Comparison of ENCODE assay signal across 15 mouse cellular contexts in genomic region chr1:132364388-132364787, GRCm38 (mm10). TPM values are rescaled to one million over a fixed set of nuclear protein-coding genes. Genes with fewer than 3 reads are reported as not detected.
DNase-seq lines count a peak whose midpoint lies in the region; ATAC-seq and TF ChIP-seq lines count a peak whose summit lies in the region.
"Had no signal": no experiment of that assay in that cellular context is flagged by ENCODE, and none has a peak within 500 bp of the region (broad histone marks: within the 10 kb centered on the region; RNA-seq: fewer than 3 reads in every experiment).

No protein-coding gene starts in this region.

- no peak overlapping the region for H3K4me2 ChIP-seq in hindbrain, postnatal 0 days (ENCODE audit: low read depth, low read length)
- H3K4me2 ChIP-seq in hindbrain, embryonic 12.5 days (replicated peaks): no peak overlapping the region
- H3K4me2 ChIP-seq: lung, embryonic 14.5 days; neural tube, embryonic 12.5 days had no signal

- no peak overlapping the region for H3K4me3 ChIP-seq in hindbrain, postnatal 0 days (ENCODE audit: low read length)
- H3K4me3 ChIP-seq in hindbrain, embryonic 12.5 days: no peak overlapping the region
- H3K4me3 ChIP-seq: forebrain, embryonic 10.5 days; midbrain, embryonic 10.5 days; neural tube, embryonic 12.5 days had no signal

- H3K27ac ChIP-seq in hindbrain, postnatal 0 days: peak overlapping the region; percentile 26; the same call in 1 of the 2 replicates
- no peak overlapping the region for H3K27ac ChIP-seq in hindbrain, embryonic 12.5 days
- H3K27ac ChIP-seq: forebrain, embryonic 10.5 days; neural tube, embryonic 12.5 days; stomach, postnatal 0 days had no signal

- peaks cover 11% of the 10 kb centered on the region; the same call in 1 of the 2 replicates for H3K4me1 ChIP-seq in hindbrain, postnatal 0 days (ENCODE audit: insufficient read depth, low read length)
- peaks cover 17% of the 10 kb centered on the region for H3K4me1 ChIP-seq in hindbrain, embryonic 12.5 days

- H3K9ac ChIP-seq in hindbrain, postnatal 0 days (replicated peaks; ENCODE audit: low read length): no peak overlapping the region
- no peak overlapping the region for H3K9ac ChIP-seq in hindbrain, embryonic 12.5 days
- H3K9ac ChIP-seq: lung, embryonic 14.5 days; neural tube, embryonic 12.5 days had no signal

- H3K36me3 ChIP-seq in hindbrain, postnatal 0 days (ENCODE audit: insufficient read depth, low read length): peaks cover 19% of the 10 kb centered on the region
- H3K36me3 ChIP-seq in hindbrain, embryonic 12.5 days: peaks cover 28% of the 10 kb centered on the region

- H3K9me3 ChIP-seq in hindbrain, postnatal 0 days (ENCODE audit: low read length): no peaks in the 10 kb centered on the region
- H3K9me3 ChIP-seq in hindbrain, embryonic 12.5 days (replicated peaks): no peaks in the 10 kb centered on the region
- H3K9me3 ChIP-seq: forebrain, embryonic 10.5 days; midbrain, embryonic 10.5 days; neural tube, embryonic 12.5 days had no signal

- no peak for ATAC-seq in hindbrain, postnatal 0 days
- ATAC-seq in hindbrain, embryonic 12.5 days (ENCODE audit: low FRiP score): no peak

- H3K27me3 ChIP-seq in hindbrain, postnatal 0 days (ENCODE audit: insufficient read depth, low read length): no peaks in the 10 kb centered on the region
- H3K27me3 ChIP-seq in hindbrain, embryonic 12.5 days: no peaks in the 10 kb centered on the region
- H3K27me3 ChIP-seq: neural tube, embryonic 12.5 days had no signal

- TF ChIP-seq CTCF in hindbrain, postnatal 0 days (IDR thresholded peaks at IDR 0.05; ENCODE audit: low read depth): no peak

- 63% methylated on average over 3 of the region's 3 CpGs for WGBS in hindbrain, postnatal 0 days
- 92% methylated on average over 3 of the region's 3 CpGs for WGBS in hindbrain, embryonic 12.5 days

- DNase-seq in cerebellum, adult 11-12 months: peak; percentile 45
- no peak for DNase-seq in cerebellum, adult 8-10 months
- DNase-seq in hindbrain, postnatal 0 days (ENCODE audit: low spot score): no peak
- DNase-seq in 3134 (ENCODE audit: extremely low read depth, insufficient read length, low spot score) (peak; percentile 36), liver (peak; percentile 32)
- no peak for DNase-seq in thymus, postnatal 10 days (ENCODE audit: low spot score in 2 of 2)
- no peak for DNase-seq in gastrocnemius, postnatal 25 days
- DNase-seq: heart, postnatal 4 days; kidney, adult 2 months; lung, embryonic 14.5 days had no signal

RNA-seq across cellular contexts. Expression of gene Tmcc2, which starts 26.7 kb away (rescaled TPM):
- 138 and 151 TPM in 2 replicates for total RNA-seq in hindbrain, postnatal 0 days (2014; rRNA removed)
- polyA plus RNA-seq in hindbrain, postnatal 0 days (2015; fragmentation: Nextera tagmentation; extraction: Ambion mirVana): 33.5 and 34.0 TPM in 2 replicates
- 36.3 and 37.8 TPM in 2 replicates for polyA plus RNA-seq in hindbrain, embryonic 12.5 days (2016; fragmentation: Nextera tagmentation; extraction: Ambion mirVana)
- total RNA-seq in gastrocnemius, postnatal 25 days (2021): 10 to 100 TPM; 23.3 to 25.1 TPM

RNA-seq across cellular contexts. Expression of gene Nuak2, which starts 48.5 kb away (rescaled TPM):
- total RNA-seq in hindbrain, postnatal 0 days (2014; rRNA removed): 6.2 and 7.7 TPM in 2 replicates
- 7.4 and 7.9 TPM in 2 replicates for polyA plus RNA-seq in hindbrain, postnatal 0 days (2015; fragmentation: Nextera tagmentation; extraction: Ambion mirVana)
- polyA plus RNA-seq in hindbrain, embryonic 12.5 days (2016; fragmentation: Nextera tagmentation; extraction: Ambion mirVana): 29.7 and 30.0 TPM in 2 replicates
- 1 to 10 TPM in 1 of 2 experiments, under 1 TPM in 1; 0.79 to 1.3 TPM for total RNA-seq in gastrocnemius, postnatal 25 days (2021)

RNA-seq across cellular contexts. Expression of gene Dstyk, which starts 53.0 kb away (rescaled TPM):
- 21.3 and 31.8 TPM in 2 replicates for total RNA-seq in hindbrain, postnatal 0 days (2014; rRNA removed)
- polyA plus RNA-seq in hindbrain, postnatal 0 days (2015; fragmentation: Nextera tagmentation; extraction: Ambion mirVana): 5.7 and 6.2 TPM in 2 replicates
- polyA plus RNA-seq in hindbrain, embryonic 12.5 days (2016; fragmentation: Nextera tagmentation; extraction: Ambion mirVana): 14.3 and 14.6 TPM in 2 replicates
- total RNA-seq in gastrocnemius, postnatal 25 days (2021): 1 to 10 TPM; 9.2 to 10.0 TPM

Comparison
In these comparisons a context has a peak if more than half of its experiments do, and no peak if none do; other contexts are left out.
1. DNase-seq: peak in cerebellum, adult 11-12 months (single experiment), 3134 (single experiment) and liver (single experiment); none in cerebellum, adult 8-10 months (single experiment), hindbrain, postnatal 0 days (single experiment), thymus, postnatal 10 days (0 of 2) and gastrocnemius, postnatal 25 days (single experiment).